Mouse (Mus musculus) hindbrain, embryonic 10.5 days (tissue): Measurements from ENCODE around the gene Plekhm3. TPM values are rescaled to one million over a fixed set of nuclear protein-coding genes. Genes with fewer than 3 reads are reported as not detected.

ENCODE experiments used
- DNase-seq: peaks from one replicate; pipeline ENCODE4 v3.0.0-alpha.2; 2017; ENCODE audit warnings: low spot score
- H3K27ac ChIP-seq: fragments of 300-500 bp; sonication (generic); 2 replicates; pipeline ENCODE4 v1.5.1; 2016; ENCODE audit warnings: mild to moderate bottlenecking, moderate library complexity
- H3K27me3 ChIP-seq: fragments of 300-500 bp; sonication (generic); 2 replicates; pipeline ENCODE4 v1.6.1; 2016; ENCODE audit warnings: mild to moderate bottlenecking; ENCODE audit not compliant: poor library complexity, insufficient read depth, severe bottlenecking
- H3K36me3 ChIP-seq: fragments of 300-500 bp; sonication (generic); 2 replicates; pipeline ENCODE4 v1.6.1; 2016; ENCODE audit warnings: mild to moderate bottlenecking, moderate library complexity
- H3K4me1 ChIP-seq: fragments of 300-500 bp; sonication (generic); replicated peaks from 2 replicates; pipeline ENCODE4 v1.6.1; 2016; ENCODE audit warnings: mild to moderate bottlenecking
- H3K4me3 ChIP-seq: fragments of 300-500 bp; sonication (generic); 2 replicates; pipeline ENCODE4 v1.5.1; 2016; ENCODE audit warnings: mild to moderate bottlenecking, moderate library complexity
- H3K9me3 ChIP-seq: fragments of 300-500 bp; sonication (generic); 2 replicates; pipeline ENCODE4 v1.6.1; 2016; ENCODE audit warnings: mild to moderate bottlenecking, moderate library complexity
- WGBS: fragments of 180-500 bp; shearing (Covaris S2); methylation state at CpG from one replicate; pipeline ENCODE4 v1.1.7; 2016; 5-methylcytosine and 5-hydroxymethylcytosine counted together
- polyA plus RNA-seq: library from polyadenylated mRNA; unstranded; fragments of >200 nt; fragmentation: Nextera tagmentation; extraction: Ambion mirVana; gene quantifications from 2 replicates; pipeline ENCODE4 v1.2.1, GENCODE M21; 2016

Plekhm3 gene
- polyA plus RNA-seq, 1 experiment from 2014 or later: 9.8 TPM

DNA sequence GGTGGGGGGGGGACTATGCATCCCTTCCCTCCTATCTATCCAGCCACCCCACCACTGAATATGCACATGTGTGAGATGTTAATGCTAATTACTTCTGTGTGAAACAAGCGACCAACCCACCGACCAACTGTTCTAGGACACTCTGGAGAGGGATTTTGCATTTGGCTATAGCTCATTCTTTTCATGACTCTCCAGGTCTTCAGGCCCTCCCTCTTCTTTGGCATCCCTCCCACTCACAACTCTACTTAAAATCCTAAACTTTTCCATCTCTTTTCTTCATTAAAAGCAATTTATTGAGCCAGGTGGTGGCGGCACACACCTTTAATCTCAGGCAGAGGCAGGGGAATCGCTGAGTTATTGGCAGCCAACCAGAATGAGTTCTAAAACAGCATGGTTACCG, 101.8 kb downstream of the Plekhm3 start:
- no peak for DNase-seq
- Histone ChIP-seq H3K4me1 (peaks cover 37% of the 10 kb centered on the region), H3K36me3 (no peaks in the 10 kb centered on the region), H3K27me3 (peaks cover 4% of the 10 kb centered on the region; the same call in 1 of the 2 replicates), H3K9me3 (no peaks in the 10 kb centered on the region), H3K27ac (no peak overlapping the region), H3K4me3 (no peak overlapping the region)
- WGBS: 82% methylated on average over 5 of the region's 5 CpGs

DNA sequence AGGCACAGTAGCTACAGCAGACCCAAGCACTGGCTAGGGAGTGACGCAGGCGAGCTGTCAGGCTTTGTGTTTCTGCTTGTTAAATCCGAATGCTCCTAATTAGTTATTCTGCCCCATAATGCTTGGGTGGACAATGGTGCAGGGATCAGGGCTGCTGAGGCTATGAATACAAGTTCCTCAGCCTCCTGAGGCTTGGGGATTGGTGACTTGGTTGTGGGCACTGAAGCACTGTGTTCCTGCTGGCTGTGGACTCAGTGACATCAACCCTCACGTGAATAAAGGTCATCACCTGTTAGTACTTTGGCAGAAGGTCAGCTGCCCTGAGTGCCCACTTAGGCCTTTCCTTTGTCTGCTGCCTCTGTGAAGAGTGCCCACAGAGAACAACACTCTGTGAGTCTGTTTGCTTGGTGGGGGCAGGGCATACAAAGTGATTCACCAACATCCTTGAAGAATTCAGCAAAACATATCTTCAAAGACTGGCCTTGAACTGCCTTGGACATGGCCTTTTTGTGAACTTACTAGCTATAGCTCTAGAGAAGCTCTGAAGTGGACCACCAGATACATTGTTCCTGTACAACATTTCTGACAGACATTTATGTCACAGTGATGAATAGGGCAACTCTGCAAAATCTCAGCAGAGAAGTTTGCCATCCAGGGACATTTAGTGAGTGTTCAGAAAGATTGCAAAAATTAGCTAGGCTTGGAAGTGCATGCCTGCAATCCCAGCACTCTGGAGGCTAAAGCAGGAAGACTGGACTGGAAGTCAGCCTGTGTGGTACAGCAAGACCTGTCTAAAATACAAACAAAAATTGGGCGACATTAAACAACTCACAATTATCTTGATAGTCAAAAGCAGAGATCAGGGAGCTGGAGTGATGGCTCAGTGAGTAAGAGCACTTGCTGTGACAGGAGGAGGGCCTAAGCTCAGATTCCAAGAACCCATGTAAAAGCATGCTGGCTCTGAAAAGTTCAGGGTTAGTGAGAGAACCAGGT, 102.6 kb downstream of the Plekhm3 start:
- no peaks in the 10 kb centered on the region for H3K36me3 ChIP-seq
- DNase-seq: peak; percentile 52
- peaks cover 4% of the 10 kb centered on the region; the same call in 1 of the 2 replicates for H3K27me3 ChIP-seq
- peaks cover 45% of the 10 kb centered on the region for H3K4me1 ChIP-seq
- H3K9me3 ChIP-seq: no peaks in the 10 kb centered on the region
- no peak overlapping the region for H3K4me3 ChIP-seq
- WGBS: 42% methylated on average over 5 of the region's 5 CpGs
- peak overlapping the region; percentile 51 for H3K27ac ChIP-seq

DNA sequence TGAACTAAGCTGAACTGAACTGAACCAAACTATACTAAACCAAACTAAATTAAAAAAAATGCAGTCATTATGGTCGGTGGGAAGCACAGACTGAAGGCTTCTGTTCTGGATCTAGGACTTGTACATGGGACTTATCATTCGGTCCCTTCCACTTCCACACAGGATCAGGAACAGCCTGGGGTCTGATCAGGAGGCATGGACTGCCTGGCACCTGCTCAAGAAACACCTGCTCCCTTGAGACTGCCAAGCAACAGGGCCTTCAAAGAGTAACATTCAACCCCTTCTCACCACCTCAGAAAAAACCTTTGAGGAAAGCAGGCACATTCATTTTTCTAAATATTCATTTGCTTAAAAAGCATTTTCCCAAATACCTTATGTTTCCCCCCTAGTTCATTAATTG, 103.4 kb downstream of the Plekhm3 start:
- Histone ChIP-seq H3K4me3 (no peak overlapping the region), H3K4me1 (peaks cover 53% of the 10 kb centered on the region), H3K27ac (no peak overlapping the region), H3K36me3 (no peaks in the 10 kb centered on the region), H3K9me3 (no peaks in the 10 kb centered on the region), H3K27me3 (peaks cover 4% of the 10 kb centered on the region; the same call in 1 of the 2 replicates)
- 80% methylated on average over 2 of the region's 2 CpGs for WGBS
- DNase-seq: no peak

DNA sequence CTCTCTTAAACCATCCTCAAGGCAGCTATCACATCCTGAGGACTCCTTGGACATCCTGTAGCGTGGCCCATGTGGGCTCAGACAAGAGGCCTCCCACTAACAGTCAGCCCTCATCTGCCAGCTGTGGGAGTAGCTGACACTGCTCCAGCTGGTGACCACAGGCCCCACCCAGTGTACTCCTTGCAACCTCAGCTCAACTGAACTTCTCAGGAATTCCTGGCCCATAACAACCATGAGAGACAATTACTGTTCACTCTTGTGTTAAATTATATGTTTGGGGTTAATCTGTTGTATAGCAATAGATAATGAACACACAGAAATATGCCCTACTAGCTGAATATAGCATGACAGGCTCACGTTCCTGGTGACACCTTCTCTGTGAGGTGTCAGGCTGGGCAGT, 104.4 kb downstream of the Plekhm3 start:
- no peaks in the 10 kb centered on the region for H3K36me3 ChIP-seq
- DNase-seq: no peak
- H3K4me1 ChIP-seq: peaks cover 63% of the 10 kb centered on the region
- no peaks in the 10 kb centered on the region for H3K9me3 ChIP-seq
- H3K27me3 ChIP-seq: peaks cover 4% of the 10 kb centered on the region; the same call in 1 of the 2 replicates
- H3K27ac ChIP-seq: no peak overlapping the region
- no peak overlapping the region for H3K4me3 ChIP-seq
- WGBS: 53% methylated on average over 2 of the region's 2 CpGs

DNA sequence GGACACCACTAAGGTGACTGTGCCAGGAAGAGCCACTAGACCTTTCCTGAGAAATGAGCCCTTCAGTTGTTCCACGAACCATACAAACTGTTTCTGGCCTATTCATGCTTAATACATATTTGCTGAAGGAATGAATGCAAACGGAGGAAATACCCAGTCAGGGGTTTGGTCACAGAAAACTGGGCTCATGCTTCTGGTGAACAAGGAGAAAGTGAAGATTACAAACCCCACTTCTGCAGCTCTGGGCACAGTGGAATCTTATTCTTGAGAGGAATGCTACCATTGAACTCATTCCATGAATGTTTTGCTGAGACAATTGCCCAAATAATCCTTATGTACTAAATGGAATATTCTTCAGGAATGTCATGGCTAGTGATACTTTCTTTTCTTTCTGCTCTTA, 106.3 kb downstream of the Plekhm3 start:
- H3K4me3 ChIP-seq: no peak overlapping the region
- H3K9me3 ChIP-seq: no peaks in the 10 kb centered on the region
- WGBS: 80% methylated on average over 2 of the region's 2 CpGs
- H3K27me3 ChIP-seq: peaks cover 4% of the 10 kb centered on the region; the same call in 1 of the 2 replicates
- H3K27ac ChIP-seq: no peak overlapping the region
- DNase-seq: no peak
- no peaks in the 10 kb centered on the region for H3K36me3 ChIP-seq
- peaks cover 67% of the 10 kb centered on the region for H3K4me1 ChIP-seq

DNA sequence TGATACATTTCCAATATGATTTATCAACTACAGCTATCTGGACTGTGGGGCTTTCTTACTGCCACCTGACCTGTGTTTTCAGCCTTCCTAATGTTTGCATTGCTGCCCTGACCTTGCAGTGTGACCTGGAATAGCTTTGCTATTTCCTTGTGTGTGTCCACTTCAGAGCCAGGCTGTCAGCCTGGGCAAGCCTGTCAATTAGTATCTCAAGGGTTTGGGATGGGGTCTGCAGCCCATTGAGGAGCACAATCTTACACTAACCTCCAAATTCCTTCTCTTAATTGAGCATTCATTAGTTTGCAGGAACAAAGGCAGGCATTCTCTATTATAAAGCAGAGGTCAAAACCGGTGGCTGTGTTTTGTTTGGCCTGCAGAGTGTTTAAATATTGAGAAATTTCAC, 107.6 kb downstream of the Plekhm3 start:
- Histone ChIP-seq H3K4me1 (peaks cover 60% of the 10 kb centered on the region), H3K9me3 (no peaks in the 10 kb centered on the region), H3K27me3 (peaks cover 4% of the 10 kb centered on the region; the same call in 1 of the 2 replicates), H3K4me3 (no peak overlapping the region), H3K27ac (peak overlapping the region; percentile 16; the same call in 1 of the 2 replicates), H3K36me3 (no peaks in the 10 kb centered on the region)
- DNase-seq: no peak
- 40% methylated on average over 1 of the region's 1 CpGs for WGBS

DNA sequence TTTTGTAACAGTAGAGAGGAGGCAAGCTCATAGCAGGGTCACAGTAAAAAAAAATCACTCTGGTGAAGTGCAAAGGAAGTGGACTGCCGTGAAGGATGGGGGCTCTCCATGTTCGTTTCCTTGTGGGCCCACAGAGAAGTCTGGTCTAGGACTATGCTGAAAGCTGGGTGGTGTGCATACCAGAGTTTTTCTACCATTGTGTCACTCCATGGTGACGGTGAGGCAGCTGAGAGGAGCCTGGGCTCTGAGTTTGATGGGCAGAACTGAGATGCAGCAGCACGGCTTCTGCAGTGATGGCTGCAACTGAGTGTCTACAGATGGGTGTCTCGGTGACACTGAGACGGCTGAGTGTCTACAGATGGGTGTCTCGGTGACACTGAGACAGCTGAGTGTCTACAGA, 108.5 kb downstream of the Plekhm3 start:
- Histone ChIP-seq H3K36me3 (no peaks in the 10 kb centered on the region), H3K4me1 (peaks cover 51% of the 10 kb centered on the region), H3K27ac (peak overlapping the region; percentile 50; the same call in 1 of the 2 replicates), H3K27me3 (peaks cover 4% of the 10 kb centered on the region; the same call in 1 of the 2 replicates), H3K4me3 (no peak overlapping the region), H3K9me3 (no peaks in the 10 kb centered on the region)
- 41% methylated on average over 7 of the region's 7 CpGs for WGBS
- peak; percentile 41 for DNase-seq

DNA sequence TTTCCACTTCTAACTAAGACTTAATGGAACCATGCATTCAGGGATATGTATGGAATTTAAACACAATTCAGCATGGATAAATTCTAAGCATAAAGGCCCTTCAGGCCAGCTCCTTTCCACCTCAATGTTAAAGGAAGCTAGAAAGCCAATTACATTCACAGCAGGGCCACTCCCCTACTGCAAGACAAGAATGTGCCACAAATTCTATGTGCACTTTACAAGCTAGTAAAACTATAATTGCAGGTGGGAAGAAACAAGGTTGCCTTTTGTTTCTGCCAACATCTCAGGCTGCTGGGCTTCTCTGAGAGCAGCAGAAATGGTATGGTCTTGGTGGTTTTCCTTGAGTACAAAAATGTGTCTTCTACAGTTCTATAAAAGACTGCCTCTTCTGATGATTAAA, 109.1 kb downstream of the Plekhm3 start:
- no peaks in the 10 kb centered on the region for H3K36me3 ChIP-seq
- peak overlapping the region; percentile 50; the same call in 1 of the 2 replicates for H3K27ac ChIP-seq
- peaks cover 4% of the 10 kb centered on the region; the same call in 1 of the 2 replicates for H3K27me3 ChIP-seq
- no peak overlapping the region for H3K4me3 ChIP-seq
- no peaks in the 10 kb centered on the region for H3K9me3 ChIP-seq
- no peak for DNase-seq
- H3K4me1 ChIP-seq: peaks cover 45% of the 10 kb centered on the region

DNA sequence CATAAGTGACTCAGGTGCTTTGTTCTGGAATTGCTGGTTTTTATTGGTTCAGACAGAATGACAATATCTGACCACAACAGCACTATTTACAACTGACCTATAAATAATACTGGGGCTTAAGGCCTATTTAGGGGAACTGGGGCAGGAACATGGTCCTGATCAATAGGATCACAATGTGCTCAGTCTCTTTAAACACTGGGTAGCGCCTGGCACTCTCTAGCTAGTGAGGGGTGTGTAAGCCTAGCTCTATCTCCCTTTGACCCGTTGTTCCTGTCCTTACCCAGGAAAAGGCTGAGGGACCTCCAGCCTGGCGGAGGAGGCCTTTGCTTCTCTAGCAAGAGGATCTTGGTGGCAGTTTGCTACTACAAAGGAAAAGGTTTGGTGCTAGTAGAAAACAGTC, 111.6 kb downstream of the Plekhm3 start:
- Histone ChIP-seq H3K9me3 (no peaks in the 10 kb centered on the region), H3K27me3 (no peaks in the 10 kb centered on the region), H3K4me3 (no peak overlapping the region), H3K36me3 (no peaks in the 10 kb centered on the region), H3K27ac (no peak overlapping the region), H3K4me1 (peaks cover 31% of the 10 kb centered on the region)
- no peak for DNase-seq
- WGBS: 82% methylated on average over 3 of the region's 3 CpGs

DNA sequence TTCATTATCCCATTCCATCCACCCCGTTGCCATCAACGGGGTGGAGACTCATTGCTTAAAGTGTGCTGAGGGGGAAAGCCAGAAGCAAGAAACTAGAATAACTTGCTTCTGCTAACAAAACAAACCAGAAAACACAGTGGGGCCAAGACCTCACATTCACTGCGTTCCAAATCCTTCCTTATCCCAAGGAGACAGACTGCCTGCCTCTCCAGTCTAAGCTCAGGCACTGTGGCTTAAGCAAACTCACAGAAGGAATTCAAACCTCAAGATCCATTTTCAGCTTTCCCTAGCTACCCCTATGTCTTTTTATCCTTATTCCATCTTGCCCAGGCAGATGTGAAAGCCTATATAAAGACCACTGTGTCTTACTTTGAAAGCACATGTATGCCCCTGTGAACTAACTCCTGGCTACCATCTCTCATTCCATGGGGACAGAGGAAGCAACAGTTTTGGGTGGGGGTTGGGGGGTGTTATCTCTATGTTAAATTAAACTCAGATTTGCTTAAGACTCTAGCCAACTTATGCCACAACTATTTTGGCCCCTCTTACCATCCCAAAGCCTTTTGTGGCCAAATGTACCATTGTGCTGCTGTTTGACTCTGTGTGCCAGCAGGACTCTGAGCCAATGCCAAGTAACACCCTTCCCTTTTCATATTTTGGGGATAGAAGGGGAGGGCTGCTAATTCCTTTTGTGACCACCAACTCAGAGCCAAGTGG, 112.6 kb downstream of the Plekhm3 start:
- WGBS: 83% methylated on average over 3 of the region's 3 CpGs
- Histone ChIP-seq H3K4me3 (no peak overlapping the region), H3K9me3 (no peaks in the 10 kb centered on the region), H3K36me3 (no peaks in the 10 kb centered on the region), H3K27me3 (no peaks in the 10 kb centered on the region), H3K27ac (no peak overlapping the region), H3K4me1 (peaks cover 22% of the 10 kb centered on the region)
- DNase-seq: no peak

DNA sequence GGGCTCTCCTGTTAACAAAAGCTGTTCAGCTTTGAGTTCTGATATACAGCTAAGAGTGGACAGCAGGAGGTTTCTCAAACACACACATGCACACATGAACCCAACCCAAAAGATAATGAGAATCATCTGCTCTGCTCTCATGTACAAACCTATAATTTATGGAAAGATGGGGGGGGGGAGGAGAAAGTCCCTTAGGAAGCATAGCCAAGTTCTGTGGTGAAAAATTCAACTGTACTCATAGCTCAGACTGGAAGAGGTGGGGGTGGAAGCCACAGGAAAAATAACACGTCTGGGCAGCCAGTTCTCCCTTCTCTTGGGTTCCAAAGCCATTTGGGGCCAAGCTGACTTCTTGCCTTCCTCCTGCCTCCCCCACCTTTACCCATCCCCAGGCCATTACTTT, 115.7 kb downstream of the Plekhm3 start:
- no peaks in the 10 kb centered on the region for H3K27me3 ChIP-seq
- H3K27ac ChIP-seq: no peak overlapping the region
- H3K4me3 ChIP-seq: no peak overlapping the region
- no peaks in the 10 kb centered on the region for H3K4me1 ChIP-seq
- H3K9me3 ChIP-seq: no peaks in the 10 kb centered on the region
- H3K36me3 ChIP-seq: no peaks in the 10 kb centered on the region
- 61% methylated on average over 1 of the region's 1 CpGs for WGBS
- DNase-seq: no peak

DNA sequence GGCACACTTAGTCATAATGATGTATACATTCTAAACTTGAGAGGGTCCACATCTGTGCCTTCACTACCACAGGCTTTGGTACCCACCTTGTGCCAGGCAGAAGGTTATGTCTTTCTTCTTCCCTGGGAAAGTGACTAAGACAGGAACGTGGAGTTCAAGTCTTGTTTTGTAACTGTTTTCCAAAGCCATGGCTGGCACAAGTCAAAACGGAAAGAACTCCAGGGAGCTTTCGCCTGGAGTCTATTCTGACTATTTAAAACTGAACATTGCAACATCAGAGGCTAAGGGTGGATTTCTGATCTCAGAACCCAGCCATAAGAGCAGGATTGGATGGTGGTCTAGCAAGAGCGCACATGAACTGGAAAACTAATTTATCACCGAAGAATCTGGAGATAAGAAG, 120.0 kb downstream of the Plekhm3 start:
- WGBS: 92% methylated on average over 5 of the region's 5 CpGs

DNA sequence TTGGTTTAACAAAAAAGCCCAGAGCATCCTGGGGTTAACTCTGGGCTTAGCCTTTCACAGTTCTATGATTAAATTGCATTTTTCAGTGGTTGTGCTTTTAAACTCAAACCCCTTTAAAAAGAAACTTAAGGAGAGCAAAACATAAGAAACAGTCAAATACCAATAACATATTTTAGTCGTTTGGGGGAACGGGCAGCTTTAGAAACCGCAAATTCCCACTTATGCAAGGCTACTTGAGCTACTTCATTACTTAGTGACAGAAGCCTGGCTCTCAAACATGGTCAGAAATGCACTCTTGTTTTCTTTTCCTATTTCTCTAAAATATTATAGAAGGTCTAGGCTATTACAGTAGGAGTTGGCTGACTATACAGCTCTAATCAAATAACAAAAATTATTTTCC, 120.5 kb downstream of the Plekhm3 start:
- no peak overlapping the region for H3K4me3 ChIP-seq
- DNase-seq: no peak
- H3K27me3 ChIP-seq: no peaks in the 10 kb centered on the region
- no peak overlapping the region for H3K27ac ChIP-seq
- no peaks in the 10 kb centered on the region for H3K36me3 ChIP-seq
- no peaks in the 10 kb centered on the region for H3K4me1 ChIP-seq
- 72% methylated on average over 3 of the region's 3 CpGs for WGBS
- H3K9me3 ChIP-seq: no peaks in the 10 kb centered on the region

More for the DNA sequence above, 120.0 kb downstream of the Plekhm3 start:
- no peaks in the 10 kb centered on the region for H3K27me3 ChIP-seq
- no peaks in the 10 kb centered on the region for H3K4me1 ChIP-seq
- no peak for DNase-seq
- no peak overlapping the region for H3K27ac ChIP-seq
- H3K9me3 ChIP-seq: no peaks in the 10 kb centered on the region
- no peak overlapping the region for H3K4me3 ChIP-seq
- no peaks in the 10 kb centered on the region for H3K36me3 ChIP-seq
